Mouse (Mus musculus) CD8-positive naive resting alpha-beta T cell, adult 2 months (primary cell): ENCODE measurements around the gene Mug2.
"Not testable (repeated sequence)": the region's sequence is repeated elsewhere in the genome, so short reads cannot be mapped to it uniquely, and the experiment has no call there.

Experiments
- DNase-seq, 2 experiments: peaks; one replicate each; pipeline ENCODE4 v3.0.0; 2022; ENCODE audit warnings: low read depth in 2 of 2, low spot score in 2 of 2

The Mug2 gene

GRCm38 (mm10) chr6:122006461-122006860, at the start of gene Mug2:
Gene Mug2 (plus strand): TSS chr6:122006761.
- not testable (repeated sequence) for DNase-seq

GRCm38 (mm10) chr6:121957803-121958349, 48.7 kb upstream of the Mug2 start:
- not testable (repeated sequence) for DNase-seq

- DNase-seq, result no peak
These were observed 30.9 kb upstream of the Mug2 start for GRCm38 (mm10) chr6:121975701-121976100.

- DNase-seq, result no peak
These were observed 94.3 kb downstream of the Mug2 start for GRCm38 (mm10) chr6:122100904-122101303.

GRCm38 (mm10) chr6:122101671-122102070, 95.1 kb downstream of the Mug2 start:
- no peak for DNase-seq

GRCm38 (mm10) chr6:122116963-122117362, 110.4 kb downstream of the Mug2 start:
- DNase-seq, result no peak

- no peak for DNase-seq
These were observed 123.0 kb downstream of the Mug2 start for GRCm38 (mm10) chr6:122129521-122129920.
